Mouse (Mus musculus): ENCODE results near the gene Paxx. TPM values are rescaled to one million over a fixed set of nuclear protein-coding genes. Genes with fewer than 3 reads are reported as not detected.

Paxx gene
- polyA plus RNA-seq, 1 experiment from 2014 or later, result 119 TPM

DNA sequence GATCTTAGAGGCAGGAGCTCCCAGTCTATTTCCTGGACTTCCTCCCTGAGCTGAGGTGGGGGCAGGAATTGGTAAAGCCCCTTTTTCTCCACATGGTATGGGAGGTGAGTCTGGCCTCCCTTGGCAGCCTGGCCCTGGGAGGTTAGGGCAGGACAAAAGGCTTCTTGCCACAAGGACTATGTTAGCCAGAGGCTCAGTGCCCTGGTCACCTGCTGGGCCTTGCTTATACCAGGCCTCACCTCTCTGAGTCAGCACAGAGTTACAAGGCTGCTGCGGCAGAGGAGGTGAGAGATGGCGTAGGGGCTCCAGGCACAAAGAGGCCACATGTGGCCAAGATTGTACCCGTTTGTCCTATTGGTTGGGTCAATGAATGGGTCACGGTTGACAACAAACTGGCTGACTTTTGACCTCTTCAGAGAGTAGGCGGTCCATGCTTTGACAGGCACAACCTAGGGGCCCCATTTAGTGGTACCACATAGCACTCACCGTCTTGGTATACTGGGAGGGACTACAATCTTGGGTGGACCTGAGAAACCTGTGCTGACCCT lies 29.5 kb downstream of the Paxx start:
- no peak for ATAC-seq (ENCODE audit: low FRiP score, low read depth)
- Histone ChIP-seq H3K27ac (replicated peaks) (no peak overlapping the region), H3K4me3 (0 out of 2 replicates have a peak overlapping the region, but pooled peaks have one; percentile 10)

DNA sequence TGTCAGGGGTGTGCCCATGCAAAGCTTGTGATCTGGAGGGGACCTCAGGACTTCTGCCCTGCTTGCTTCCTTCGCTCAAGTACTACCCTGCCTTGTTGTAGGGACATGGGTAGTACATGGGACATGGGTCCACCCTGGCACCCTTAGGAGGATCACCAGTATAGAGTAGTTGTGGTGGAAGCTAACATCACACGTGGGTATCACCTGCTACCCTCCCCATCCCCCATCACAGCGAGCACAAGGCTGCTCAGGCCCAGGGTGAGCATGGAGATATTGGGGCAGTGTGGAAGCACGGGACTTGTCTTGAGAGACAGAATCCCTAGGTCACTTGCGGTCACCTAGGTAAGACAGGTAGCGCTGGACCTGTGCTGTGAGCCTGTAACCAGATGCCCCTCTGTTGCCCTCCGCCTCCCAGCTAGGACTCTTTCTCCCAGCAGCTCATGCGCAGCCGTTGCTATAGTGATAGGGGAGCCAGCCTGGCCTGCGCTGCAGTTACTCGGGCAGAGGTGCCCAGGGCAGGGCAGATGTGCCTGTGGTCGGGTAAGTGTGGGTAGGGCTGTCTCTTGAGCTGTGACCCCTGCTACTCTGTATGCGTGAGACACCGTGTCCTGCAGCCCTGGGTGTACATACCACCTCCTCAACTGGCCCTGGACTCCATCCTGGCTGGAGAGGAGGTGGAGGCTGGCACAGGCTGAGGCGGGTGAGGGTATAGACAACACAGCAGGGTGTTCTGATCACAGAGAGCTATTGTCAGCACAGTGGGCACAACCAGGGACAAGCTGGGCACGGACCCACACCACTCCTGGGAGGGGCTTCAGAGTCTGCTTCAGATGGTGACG lies 30.3 kb downstream of the Paxx start:
- Histone ChIP-seq H3K9me3 (no peaks in the 10 kb centered on the region), H3K4me2 (peak overlapping the region; percentile 77), H3K4me3 (peak overlapping the region; percentile 10; the same call in 1 of the 2 replicates), H3K27ac (replicated peaks) (no peak overlapping the region), H3K36me3 (peaks cover 11% of the 10 kb centered on the region), H3K4me1 (replicated peaks) (peaks cover 38% of the 10 kb centered on the region), H3K9ac (no peak overlapping the region), H3K27me3 (no peaks in the 10 kb centered on the region)
- no peak for ATAC-seq (ENCODE audit: low FRiP score, low read depth)
- WGBS, result 41% methylated on average over 17 of the region's 17 CpGs

More for the DNA sequence above, 29.5 kb downstream of the Paxx start:
- H3K27me3 ChIP-seq, result no peaks in the 10 kb centered on the region
- 35% methylated on average over 6 of the region's 6 CpGs for WGBS
- peaks cover 18% of the 10 kb centered on the region for H3K36me3 ChIP-seq
- H3K4me2 ChIP-seq, result peak overlapping the region; percentile 77
- peaks cover 38% of the 10 kb centered on the region for H3K4me1 ChIP-seq (replicated peaks)
- H3K9me3 ChIP-seq, result no peaks in the 10 kb centered on the region
- no peak overlapping the region for H3K9ac ChIP-seq

GRCm38 (mm10) chr2:25429435-25430180 lies 31.3 kb downstream of the Paxx start:
- Histone ChIP-seq H3K36me3 (peaks cover 4% of the 10 kb centered on the region; the same call in 1 of the 2 replicates), H3K4me3 (peak overlapping the region; percentile 72), H3K9ac (peak overlapping the region; percentile 88), H3K4me1 (replicated peaks) (peaks cover 38% of the 10 kb centered on the region), H3K4me2 (peak overlapping the region; percentile 77), H3K27ac (replicated peaks) (peak overlapping the region; percentile 91; the same call in 1 of the 2 replicates), H3K9me3 (no peaks in the 10 kb centered on the region), H3K27me3 (0 out of 2 replicates have a peak, but pooled peaks cover 2% of the 10 kb centered on the region)
- no peak for ATAC-seq (ENCODE audit: low FRiP score, low read depth)
- 62% methylated on average over 5 of the region's 5 CpGs for WGBS

DNA sequence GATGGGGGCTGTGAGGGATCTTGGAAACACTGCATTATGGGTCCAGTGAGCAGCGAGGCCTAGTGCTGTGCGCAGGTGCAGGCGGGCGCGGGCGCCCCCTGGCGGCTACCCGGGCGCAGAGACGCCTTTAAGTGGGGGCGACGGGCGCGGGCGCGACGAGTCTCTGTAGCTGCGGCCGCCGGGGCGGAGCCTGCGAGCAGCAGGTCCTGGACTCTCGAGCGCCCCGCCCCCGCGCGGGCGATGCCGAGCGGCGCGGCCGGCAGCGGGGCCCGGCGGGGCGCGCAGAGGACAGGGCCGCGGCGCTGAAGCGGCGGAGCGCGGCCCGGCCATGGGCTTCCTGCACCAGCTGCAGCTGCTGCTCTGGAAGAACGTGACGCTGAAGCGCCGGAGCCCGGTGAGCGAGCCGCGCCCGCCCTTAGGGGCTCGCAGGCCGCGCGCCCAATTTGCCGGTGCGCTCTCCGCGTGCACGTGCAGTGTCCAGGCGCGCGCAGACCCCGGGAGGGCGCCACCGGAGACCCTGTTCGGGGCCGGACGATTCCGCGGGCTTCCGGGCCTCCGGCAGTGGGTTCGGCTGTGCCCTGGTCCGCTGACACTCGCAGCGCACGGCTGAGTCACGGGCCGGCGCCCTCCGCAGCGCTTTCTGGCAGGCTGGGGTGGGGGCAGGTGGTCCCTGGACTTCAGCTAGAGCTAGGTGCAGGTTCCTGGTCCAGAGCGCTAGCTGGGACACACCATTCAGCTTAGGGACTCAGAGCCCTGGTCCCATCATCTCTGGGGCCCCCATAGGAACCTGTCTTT lies 32.3 kb downstream of the Paxx start, which contains the start of gene Abca2:
Gene Abca2, plus strand, starts transcription at position 262 of the 795 bp plus-strand sequence.
- peak; percentile 84 for ATAC-seq (ENCODE audit: low FRiP score, low read depth)
- H3K4me1 ChIP-seq (replicated peaks), result peaks cover 38% of the 10 kb centered on the region
- H3K27ac ChIP-seq (replicated peaks), result peak within 1 kb of the TSS; percentile 91
- H3K36me3 ChIP-seq, result no peaks in the 10 kb centered on the region; the same call in 1 of the 2 replicates
- H3K27me3 ChIP-seq, result peaks cover 5% of the 10 kb centered on the region; the same call in 1 of the 2 replicates
- peak within 1 kb of the TSS; percentile 72 for H3K4me3 ChIP-seq
- WGBS, result under 1% methylated on average over 65 of the region's 89 CpGs
- peak within 1 kb of the TSS; percentile 88 for H3K9ac ChIP-seq
- H3K9me3 ChIP-seq, result no peaks in the 10 kb centered on the region
- peak within 1 kb of the TSS; percentile 77 for H3K4me2 ChIP-seq

- Histone ChIP-seq H3K9me3 (no peaks in the 10 kb centered on the region), H3K4me1 (replicated peaks) (peaks cover 37% of the 10 kb centered on the region), H3K4me3 (no peak overlapping the region), H3K36me3 (no peaks in the 10 kb centered on the region), H3K27me3 (peaks cover 8% of the 10 kb centered on the region; the same call in 1 of the 2 replicates), H3K9ac (no peak overlapping the region), H3K4me2 (no peak overlapping the region), H3K27ac (replicated peaks) (no peak overlapping the region)
- no peak for ATAC-seq (ENCODE audit: low FRiP score, low read depth)
- 87% methylated on average over 5 of the region's 5 CpGs for WGBS
Observed at GRCm38 (mm10) chr2:25427256-25427655, 33.6 kb downstream of the Paxx start.

GRCm38 (mm10) chr2:25426721-25427191 lies 34.1 kb downstream of the Paxx start:
- peaks cover 32% of the 10 kb centered on the region for H3K4me1 ChIP-seq (replicated peaks)
- no peak overlapping the region for H3K27ac ChIP-seq (replicated peaks)
- no peaks in the 10 kb centered on the region for H3K9me3 ChIP-seq
- H3K27me3 ChIP-seq, result peaks cover 8% of the 10 kb centered on the region; the same call in 1 of the 2 replicates
- 32% methylated on average over 5 of the region's 5 CpGs for WGBS
- H3K4me3 ChIP-seq, result no peak overlapping the region
- no peaks in the 10 kb centered on the region for H3K36me3 ChIP-seq
- H3K4me2 ChIP-seq, result no peak overlapping the region
- no peak for ATAC-seq (ENCODE audit: low FRiP score, low read depth)
- no peak overlapping the region for H3K9ac ChIP-seq

DNA sequence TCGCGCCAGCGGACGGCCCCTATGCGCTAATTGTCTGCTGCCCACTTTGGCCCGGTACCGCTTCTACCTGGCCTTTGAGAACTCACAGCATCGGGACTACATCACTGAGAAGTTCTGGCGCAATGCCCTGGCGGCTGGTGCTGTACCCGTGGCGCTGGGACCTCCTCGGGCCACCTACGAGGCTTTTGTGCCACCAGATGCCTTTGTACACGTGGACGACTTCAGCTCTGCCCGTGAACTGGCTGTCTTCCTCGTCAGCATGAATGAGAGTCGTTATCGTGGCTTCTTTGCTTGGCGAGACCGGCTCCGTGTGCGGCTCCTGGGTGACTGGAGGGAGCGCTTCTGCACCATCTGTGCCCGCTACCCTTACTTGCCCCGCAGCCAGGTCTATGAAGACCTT lies 35.4 kb downstream of the Paxx start:
- Histone ChIP-seq H3K27me3 (peaks cover 8% of the 10 kb centered on the region; the same call in 1 of the 2 replicates), H3K27ac (replicated peaks) (no peak overlapping the region), H3K4me3 (no peak overlapping the region), H3K4me1 (replicated peaks) (peaks cover 20% of the 10 kb centered on the region), H3K36me3 (no peaks in the 10 kb centered on the region), H3K9ac (no peak overlapping the region), H3K9me3 (no peaks in the 10 kb centered on the region), H3K4me2 (no peak overlapping the region)
- no peak for ATAC-seq (ENCODE audit: low FRiP score, low read depth)
- WGBS, result 46% methylated on average over 27 of the region's 27 CpGs

- ATAC-seq (ENCODE audit: low FRiP score, low read depth), result no peak
- WGBS, result 64% methylated on average over 1 of the region's 1 CpGs
- no peaks in the 10 kb centered on the region for H3K9me3 ChIP-seq
- no peaks in the 10 kb centered on the region for H3K36me3 ChIP-seq
- H3K4me2 ChIP-seq, result no peak overlapping the region
- peaks cover 3% of the 10 kb centered on the region for H3K4me1 ChIP-seq (replicated peaks)
- H3K4me3 ChIP-seq, result no peak overlapping the region
- peaks cover 8% of the 10 kb centered on the region; the same call in 1 of the 2 replicates for H3K27me3 ChIP-seq
- H3K27ac ChIP-seq (replicated peaks), result no peak overlapping the region
- H3K9ac ChIP-seq, result no peak overlapping the region
Observed at GRCm38 (mm10) chr2:25423626-25424025, 37.3 kb downstream of the Paxx start.

GRCm38 (mm10) chr2:25422587-25423410 lies 38.1 kb downstream of the Paxx start, which contains the start of gene Fut7:
Gene Fut7, plus strand, starts transcription at chr2:25423267.
- Histone ChIP-seq H3K4me1 (replicated peaks) (no peaks in the 10 kb centered on the region), H3K4me2 (no peak within 1 kb of the TSS), H3K4me3 (no peak within 1 kb of the TSS), H3K9ac (no peak within 1 kb of the TSS), H3K9me3 (no peaks in the 10 kb centered on the region), H3K27ac (replicated peaks) (no peak within 1 kb of the TSS), H3K36me3 (no peaks in the 10 kb centered on the region), H3K27me3 (peaks cover 8% of the 10 kb centered on the region; the same call in 1 of the 2 replicates)
- ATAC-seq (ENCODE audit: low FRiP score, low read depth), result no peak
- WGBS, result 67% methylated on average over 17 of the region's 17 CpGs

GRCm38 (mm10) chr2:25421896-25422295 lies 39.0 kb downstream of the Paxx start:
- Histone ChIP-seq H3K9ac (no peak overlapping the region), H3K27ac (replicated peaks) (no peak overlapping the region), H3K36me3 (no peaks in the 10 kb centered on the region), H3K4me2 (no peak overlapping the region), H3K27me3 (peaks cover 8% of the 10 kb centered on the region; the same call in 1 of the 2 replicates), H3K9me3 (no peaks in the 10 kb centered on the region), H3K4me1 (replicated peaks) (no peaks in the 10 kb centered on the region), H3K4me3 (no peak overlapping the region)
- WGBS, result 19% methylated on average over 3 of the region's 3 CpGs
- ATAC-seq (ENCODE audit: low FRiP score, low read depth), result peak; percentile 47; the same call in 1 of the 2 replicates

Measured in hindbrain, embryonic 15.5 days (tissue).